Mouse (Mus musculus): ENCODE data around the gene Susd6. TPM values are rescaled to one million over a fixed set of nuclear protein-coding genes. Genes with fewer than 3 reads are reported as not detected.
"Not testable (repeated sequence)": the region's sequence is repeated elsewhere in the genome, so short reads cannot be mapped to it uniquely, and the experiment has no call there.

The Susd6 gene
- total RNA-seq, 4 experiments from 2014 or later, result 34.7 to 38.2 (median 35.5) TPM

- no peak for DNase-seq (ENCODE audit: low spot score in 2 of 2)
Observed at GRCm38 (mm10) chr12:80785005-80785404, 5.3 kb upstream of the Susd6 start.

- DNase-seq (ENCODE audit: low spot score in 2 of 2), result no peak
Observed at GRCm38 (mm10) chr12:80785597-80785996, 4.7 kb upstream of the Susd6 start.

GRCm38 (mm10) chr12:80786591-80786990 is 3.7 kb upstream of the Susd6 start:
- DNase-seq (ENCODE audit: low spot score in 2 of 2), result no peak

- DNase-seq (ENCODE audit: low spot score in 2 of 2), result no peak
Observed at GRCm38 (mm10) chr12:80787604-80788003, 2.7 kb upstream of the Susd6 start.

GRCm38 (mm10) chr12:80788188-80788587 is 2.1 kb upstream of the Susd6 start:
- DNase-seq (ENCODE audit: low spot score in 2 of 2), result no peak

GRCm38 (mm10) chr12:80789276-80789675 is 1.0 kb upstream of the Susd6 start:
- DNase-seq (ENCODE audit: low spot score in 2 of 2), result not testable (repeated sequence)

- no peak for DNase-seq (ENCODE audit: low spot score in 2 of 2)
Observed at GRCm38 (mm10) chr12:80790700-80791570, 625 bp downstream of the Susd6 start.

- DNase-seq (ENCODE audit: low spot score in 2 of 2), result no peak
Observed at GRCm38 (mm10) chr12:80791571-80792444, 1.5 kb downstream of the Susd6 start.

GRCm38 (mm10) chr12:80792867-80793266 is 2.6 kb downstream of the Susd6 start:
- no peak for DNase-seq (ENCODE audit: low spot score in 2 of 2)

GRCm38 (mm10) chr12:80793535-80793934 is 3.2 kb downstream of the Susd6 start:
- DNase-seq (ENCODE audit: low spot score in 2 of 2), result no peak

- no peak for DNase-seq (ENCODE audit: low spot score in 2 of 2)
Observed at GRCm38 (mm10) chr12:80794522-80794921, 4.2 kb downstream of the Susd6 start.

GRCm38 (mm10) chr12:80794935-80795785 is 4.8 kb downstream of the Susd6 start:
- no peak for DNase-seq (ENCODE audit: low spot score in 2 of 2)

- DNase-seq (ENCODE audit: low spot score in 2 of 2), result no peak
Observed at GRCm38 (mm10) chr12:80798271-80798670, 8.0 kb downstream of the Susd6 start.

- no peak for DNase-seq (ENCODE audit: low spot score in 2 of 2)
Observed at GRCm38 (mm10) chr12:80800156-80800555, 9.8 kb downstream of the Susd6 start.

- DNase-seq (ENCODE audit: low spot score in 2 of 2), result no peak
Observed at GRCm38 (mm10) chr12:80801443-80801842, 11.1 kb downstream of the Susd6 start.

- DNase-seq (ENCODE audit: low spot score in 2 of 2), result peak; percentile 46 to 77
Observed at GRCm38 (mm10) chr12:80803924-80804323, 13.6 kb downstream of the Susd6 start.

- no peak for DNase-seq (ENCODE audit: low spot score in 2 of 2)
Observed at GRCm38 (mm10) chr12:80804861-80805428, 14.6 kb downstream of the Susd6 start.

GRCm38 (mm10) chr12:80807451-80808085 is 17.3 kb downstream of the Susd6 start:
- no peak for DNase-seq (ENCODE audit: low spot score in 2 of 2)

- DNase-seq (ENCODE audit: low spot score in 2 of 2), result no peak
Observed at GRCm38 (mm10) chr12:80810005-80810404, 19.7 kb downstream of the Susd6 start.

Data from left cerebral cortex, adult 8-10 months (tissue).